Mouse (Mus musculus) C2C12 (cell line): ENCODE measurements at regions not wholly inside any gene's neighbourhood (a gene's known extent, or its start where the extent isn't known, plus 50 kb on each side); places are given as distances from the start of the nearest gene placed in this dataset.

Experiments
- H3K27me3 ChIP-seq: one replicate; pipeline ENCODE4 v1.6.1; 2011; ENCODE audit not compliant: control insufficient read depth, insufficient read depth, insufficient read length
- H3K36me3 ChIP-seq: one replicate; pipeline ENCODE4 v1.6.1; 2011; ENCODE audit not compliant: control insufficient read depth, insufficient read depth
- H3K4me3 ChIP-seq: one replicate; pipeline ENCODE4 v1.5.1; 2011; ENCODE audit warnings: mild to moderate bottlenecking, control low read depth; ENCODE audit not compliant: poor library complexity, insufficient read depth, severe bottlenecking
- H3K79me2 ChIP-seq: one replicate; pipeline ENCODE4 v1.6.1; 2011; ENCODE audit not compliant: control insufficient read depth, insufficient read depth
- H3K79me3 ChIP-seq: one replicate; pipeline ENCODE4 v1.6.1; 2011; ENCODE audit warnings: low read depth, control low read depth
- H3ac ChIP-seq: one replicate; pipeline ENCODE3; 2011; ENCODE audit warnings: low read depth; ENCODE audit not compliant: control insufficient read depth, insufficient read length
- CEBPB ChIP-seq: IDR thresholded peaks from one replicate; pipeline ENCODE4 v1.6.1; 2011; ENCODE audit warnings: low read depth, mild to moderate bottlenecking, control low read depth, moderate library complexity
- CTCF ChIP-seq: IDR thresholded peaks from one replicate; pipeline ENCODE4 v1.5.1; 2011; ENCODE audit not compliant: control insufficient read depth, insufficient read depth, insufficient read length
- FOSL1 ChIP-seq: IDR thresholded peaks from one replicate; pipeline ENCODE4 v1.8.0; 2011; ENCODE audit warnings: mild to moderate bottlenecking, low read length; ENCODE audit not compliant: poor library complexity, insufficient read depth, severe bottlenecking
- MAX ChIP-seq: IDR thresholded peaks from one replicate; pipeline ENCODE4 v1.6.1; 2011; ENCODE audit warnings: mild to moderate bottlenecking, control low read depth
- MYOD1 ChIP-seq: IDR thresholded peaks from one replicate; pipeline ENCODE4 v1.6.1; 2011; ENCODE audit warnings: low read depth; ENCODE audit not compliant: control insufficient read depth, insufficient read length
- MYOG ChIP-seq: IDR thresholded peaks from one replicate; pipeline ENCODE4 v1.6.1; 2011; ENCODE audit not compliant: control insufficient read depth, insufficient read length; ENCODE audit errors: extremely low read depth
- USF1 ChIP-seq: IDR thresholded peaks from one replicate; pipeline ENCODE4 v1.6.1; 2011; ENCODE audit warnings: low read depth, mild to moderate bottlenecking, control low read depth, moderate library complexity

DNA sequence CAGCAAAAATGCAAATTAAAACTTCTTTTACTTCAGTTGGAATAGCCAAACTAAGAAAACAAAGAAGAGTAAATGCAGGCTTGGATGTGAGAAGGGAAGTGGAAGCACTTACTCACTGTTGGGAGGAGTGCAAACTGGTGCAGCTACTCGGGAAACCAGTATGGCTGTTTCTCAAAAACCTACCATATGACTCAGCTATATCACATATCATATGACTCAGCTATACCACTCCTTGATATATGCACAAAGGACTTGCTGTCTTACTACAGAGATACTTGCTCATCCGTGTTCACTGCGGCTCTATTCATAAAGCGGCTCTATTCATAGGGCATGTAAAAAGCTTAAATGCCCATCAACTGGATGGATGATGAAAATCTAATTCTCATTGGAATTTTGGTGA, 59.5 kb upstream of the Fam19a1 start:
- Histone ChIP-seq H3ac (no peak overlapping the region), H3K27me3 (no peaks in the 10 kb centered on the region), H3K4me3 (no peak overlapping the region), H3K36me3 (no peaks in the 10 kb centered on the region), H3K79me3 (no peaks in the 10 kb centered on the region), H3K79me2 (no peaks in the 10 kb centered on the region)
- TF ChIP-seq FOSL1 (peak; percentile 83), CEBPB (no peak)

DNA sequence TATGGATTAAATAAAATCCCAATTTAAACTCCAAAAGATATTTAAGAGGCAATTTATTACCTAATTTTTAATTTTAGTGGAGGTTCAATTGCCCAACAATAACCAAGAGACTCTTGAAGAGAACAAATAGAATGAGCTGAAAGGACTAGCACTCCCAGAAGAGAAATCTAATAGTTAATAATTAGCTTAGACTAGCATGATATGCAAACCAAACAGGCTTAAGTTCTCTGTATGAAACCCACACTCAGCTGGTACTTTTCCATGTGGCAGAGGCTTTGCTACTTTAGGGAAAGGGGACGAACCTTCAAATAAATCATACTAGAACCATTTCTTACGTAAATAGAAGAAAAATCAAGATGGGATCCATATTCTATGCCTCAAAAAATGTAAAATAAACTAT, 55.9 kb upstream of the Fam19a1 start:
- Histone ChIP-seq H3K79me2 (no peaks in the 10 kb centered on the region), H3K4me3 (no peak overlapping the region), H3K27me3 (no peaks in the 10 kb centered on the region), H3K36me3 (no peaks in the 10 kb centered on the region), H3ac (no peak overlapping the region), H3K79me3 (no peaks in the 10 kb centered on the region)
- TF ChIP-seq CTCF: no peak
- TF ChIP-seq MYOG: no peak
- no peak for TF ChIP-seq CEBPB
- no peak for TF ChIP-seq USF1
- TF ChIP-seq FOSL1: no peak
- TF ChIP-seq MAX: no peak

DNA sequence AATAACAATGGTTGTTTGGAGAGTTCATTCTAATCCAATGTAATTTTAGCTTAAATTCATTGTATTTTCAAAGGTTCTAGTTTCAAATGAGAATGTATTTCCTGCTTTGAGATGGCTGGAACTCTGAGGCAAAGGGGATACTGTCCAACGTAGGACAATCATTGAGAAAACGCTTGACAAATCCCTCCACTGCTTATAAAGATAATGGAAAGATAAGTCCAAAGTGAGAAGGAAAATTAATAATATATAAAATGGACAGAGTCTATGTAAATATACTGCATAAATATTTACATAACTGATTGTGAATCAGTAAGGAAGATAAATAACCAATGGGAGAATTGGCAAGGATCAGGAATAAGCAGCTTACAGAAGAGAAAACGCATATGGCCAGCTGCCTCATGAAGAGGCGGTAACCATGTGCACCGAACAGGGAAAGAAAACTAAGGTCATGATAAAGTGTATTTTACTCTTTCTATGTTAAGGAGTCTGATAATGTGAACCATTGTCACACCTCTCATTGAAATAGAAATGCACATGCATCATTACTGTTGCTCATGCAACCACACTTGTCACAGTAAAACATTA, 55.3 kb upstream of the Fam19a1 start:
- H3K79me2 ChIP-seq: no peaks in the 10 kb centered on the region

DNA sequence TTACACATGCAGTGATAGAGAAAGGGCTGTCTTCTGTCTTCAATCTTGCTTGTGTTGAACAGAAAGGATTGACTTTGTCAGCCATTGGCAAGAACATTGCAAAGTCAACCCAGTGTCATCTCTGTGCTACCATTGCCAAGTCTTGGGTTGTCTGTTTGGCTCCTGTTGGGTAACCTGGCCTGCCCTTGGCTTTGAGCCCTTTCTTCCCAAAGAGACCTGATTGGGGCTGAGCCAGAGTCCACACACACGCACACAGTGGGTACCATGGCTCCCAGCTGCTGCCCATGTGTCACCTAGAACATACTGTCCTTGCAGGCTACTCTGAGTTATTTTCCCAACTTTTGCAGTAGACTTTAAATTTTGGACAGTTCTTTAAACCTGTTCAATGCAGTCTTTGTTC, 51.0 kb upstream of the Fam19a1 start:
- Histone ChIP-seq H3K36me3 (no peaks in the 10 kb centered on the region), H3K4me3 (no peak overlapping the region), H3K27me3 (no peaks in the 10 kb centered on the region), H3K79me3 (no peaks in the 10 kb centered on the region), H3ac (no peak overlapping the region), H3K79me2 (no peaks in the 10 kb centered on the region)
- TF ChIP-seq MYOG (no peak), CEBPB (no peak), CTCF (no peak), USF1 (no peak), MAX (no peak), MYOD1 (no peak), FOSL1 (no peak)

More for the DNA sequence above, 55.3 kb upstream of the Fam19a1 start:
- H3K4me3 ChIP-seq: no peak overlapping the region
- TF ChIP-seq MYOD1 (no peak), USF1 (no peak), MAX (no peak), CEBPB (no peak), CTCF (no peak), FOSL1 (no peak), MYOG (no peak)
- no peaks in the 10 kb centered on the region for H3K27me3 ChIP-seq
- H3K36me3 ChIP-seq: no peaks in the 10 kb centered on the region
- no peaks in the 10 kb centered on the region for H3K79me3 ChIP-seq
- H3ac ChIP-seq: no peak overlapping the region
